Mouse (Mus musculus): ENCODE data around the gene Tuba1c.

- TF ChIP-seq CTCF (IDR thresholded peaks at IDR 0.05; ENCODE audit: low read depth) (no peak), EP300 (IDR thresholded peaks at IDR 0.05; ENCODE audit: low read depth) (no peak)
Observed at GRCm38 (mm10) chr15:99003600-99003999, 26.1 kb upstream of the Tuba1c start.

Measured in heart, postnatal 0 days (tissue).